33 mouse cellular contexts compared by ENCODE assay signal in the genomic region with DNA sequence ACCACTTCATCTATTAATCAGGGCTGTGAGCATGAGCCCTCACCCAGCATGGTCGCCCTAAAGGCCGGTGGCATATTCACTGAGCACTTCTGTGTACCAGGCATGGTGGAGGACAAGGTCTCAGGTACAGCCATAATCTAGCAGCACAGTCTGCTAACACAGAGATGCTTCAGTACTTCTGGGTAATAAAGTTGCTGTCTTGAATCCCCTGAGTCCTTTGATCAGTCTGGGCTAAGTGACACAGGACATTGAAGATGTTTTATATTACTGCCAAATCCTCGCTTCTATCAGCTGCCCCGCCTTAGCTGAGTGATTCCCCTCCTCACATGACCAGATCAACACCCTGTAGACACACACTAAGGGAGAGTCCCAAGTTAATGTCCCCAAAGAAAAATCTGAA.
"Had no signal": no experiment of that assay in that cellular context is flagged by ENCODE, and none has a peak within 500 bp of the region (broad histone marks: within the 10 kb centered on the region; RNA-seq: fewer than 3 reads in every experiment).

No protein-coding gene starts in this region.

- H3K4me1 ChIP-seq: limb, embryonic 12.5 days; limb, embryonic 13.5 days; limb, embryonic 15.5 days; liver, embryonic 12.5 days; liver, embryonic 13.5 days; liver, embryonic 15.5 days; midbrain, embryonic 15.5 days; neural tube, embryonic 12.5 days; neural tube, embryonic 13.5 days had no signal

- H3K4me3 ChIP-seq: limb, embryonic 10.5 days; limb, embryonic 12.5 days; limb, embryonic 13.5 days; limb, embryonic 15.5 days; liver, embryonic 12.5 days; liver, embryonic 13.5 days; liver, embryonic 15.5 days; lung, embryonic 15.5 days; megakaryocyte, embryonic 14.5 days; midbrain, embryonic 10.5 days; midbrain, embryonic 12.5 days; midbrain, embryonic 13.5 days; midbrain, embryonic 15.5 days; myocyte; neural tube, embryonic 12.5 days; neural tube, embryonic 13.5 days had no signal

- H3K4me2 ChIP-seq: limb, embryonic 12.5 days; limb, embryonic 13.5 days; limb, embryonic 15.5 days; liver, embryonic 11.5 days; liver, embryonic 12.5 days; liver, embryonic 13.5 days; liver, embryonic 15.5 days; lung, embryonic 14.5 days; lung, embryonic 15.5 days; midbrain, embryonic 11.5 days; midbrain, embryonic 12.5 days; midbrain, embryonic 13.5 days; midbrain, embryonic 15.5 days; neural tube, embryonic 12.5 days; neural tube, embryonic 13.5 days had no signal

- H3K27me3 ChIP-seq: limb, embryonic 12.5 days; limb, embryonic 13.5 days; limb, embryonic 15.5 days; liver, embryonic 12.5 days; liver, embryonic 13.5 days; liver, embryonic 15.5 days; lung, embryonic 15.5 days; megakaryocyte, embryonic 14.5 days; midbrain, embryonic 15.5 days; neural tube, embryonic 12.5 days; neural tube, embryonic 13.5 days had no signal

- H3K9me3 ChIP-seq: limb, embryonic 10.5 days; limb, embryonic 12.5 days; limb, embryonic 13.5 days; limb, embryonic 15.5 days; liver, embryonic 12.5 days; liver, embryonic 13.5 days; liver, embryonic 15.5 days; lung, embryonic 15.5 days; megakaryocyte, embryonic 14.5 days; midbrain, embryonic 10.5 days; midbrain, embryonic 12.5 days; midbrain, embryonic 13.5 days; midbrain, embryonic 15.5 days; neural tube, embryonic 12.5 days; neural tube, embryonic 13.5 days had no signal

- ATAC-seq: liver, embryonic 12.5 days; liver, postnatal 0 days; lung, postnatal 0 days; midbrain, embryonic 13.5 days; midbrain, embryonic 15.5 days; midbrain, embryonic 16.5 days had no signal

- H3K36me3 ChIP-seq: limb, embryonic 10.5 days; limb, embryonic 12.5 days; limb, embryonic 13.5 days; limb, embryonic 15.5 days; liver, embryonic 12.5 days; liver, embryonic 13.5 days; liver, embryonic 15.5 days; lung, embryonic 15.5 days; midbrain, embryonic 10.5 days; midbrain, embryonic 12.5 days; midbrain, embryonic 13.5 days; midbrain, embryonic 15.5 days; neural tube, embryonic 12.5 days; neural tube, embryonic 13.5 days had no signal

- DNase-seq: left cerebral cortex, postnatal 4 days; liver; liver, embryonic 13.5 days; liver, postnatal 0 days; lung, adult 18-20 months; lung, adult 2 months; lung, embryonic 14.5 days; lung, postnatal 10 days; lung, postnatal 14 days; lung, postnatal 36 days; lung, postnatal 4 days; midbrain, embryonic 14.5 days had no signal

- H3K27ac ChIP-seq: limb, embryonic 10.5 days; limb, embryonic 12.5 days; limb, embryonic 13.5 days; limb, embryonic 15.5 days; liver, embryonic 12.5 days; liver, embryonic 13.5 days; liver, embryonic 14.5 days; liver, embryonic 15.5 days; lung, embryonic 15.5 days; macrophage; midbrain, embryonic 10.5 days; midbrain, embryonic 12.5 days; midbrain, embryonic 13.5 days; midbrain, embryonic 15.5 days; neural tube, embryonic 12.5 days; neural tube, embryonic 13.5 days had no signal

- H3K9ac ChIP-seq: limb, embryonic 12.5 days; limb, embryonic 13.5 days; limb, embryonic 15.5 days; liver, embryonic 12.5 days; liver, embryonic 13.5 days; liver, embryonic 14.5 days; liver, embryonic 15.5 days; liver, postnatal 0 days; lung, embryonic 14.5 days; lung, embryonic 15.5 days; midbrain, embryonic 12.5 days; midbrain, embryonic 13.5 days; midbrain, embryonic 15.5 days; neural tube, embryonic 12.5 days; neural tube, embryonic 13.5 days had no signal
